In genomic region chr8:83049171-83049601, GRCm38 (mm10) we compare ENCODE assay signal across 8 mouse cellular contexts.
DNase-seq lines count a peak whose midpoint lies in the region; ATAC-seq lines count a peak whose summit lies in the region.

No protein-coding gene starts in this region.

- H3K36me3 ChIP-seq in heart, embryonic 13.5 days = no peaks in the 10 kb centered on the region
- H3K36me3 ChIP-seq in limb, embryonic 15.5 days = no peaks in the 10 kb centered on the region

- peaks cover 21% of the 10 kb centered on the region for H3K4me1 ChIP-seq in heart, embryonic 13.5 days
- H3K4me1 ChIP-seq in limb, embryonic 15.5 days = peaks cover 30% of the 10 kb centered on the region

- no peak overlapping the region for H3K4me2 ChIP-seq in heart, embryonic 13.5 days
- H3K4me2 ChIP-seq in limb, embryonic 15.5 days = no peak overlapping the region

- 41% methylated on average over 7 of the region's 7 CpGs for WGBS in heart, embryonic 13.5 days
- WGBS in limb, embryonic 15.5 days = 20% methylated on average over 7 of the region's 7 CpGs

- H3K9ac ChIP-seq in heart, embryonic 13.5 days = no peak overlapping the region; the same call in 1 of the 2 replicates
- H3K9ac ChIP-seq in limb, embryonic 15.5 days = no peak overlapping the region

- ATAC-seq in heart, embryonic 13.5 days (ENCODE audit: extremely low read depth, insufficient number of reproducible peaks, low FRiP score, low TSS enrichment) = no peak
- ATAC-seq in limb, embryonic 15.5 days (ENCODE audit: insufficient number of reproducible peaks, low FRiP score, low TSS enrichment, low read depth) = peak; percentile 82

- 0 out of 2 replicates have a peak overlapping the region, but pooled peaks have one; percentile 6 for H3K27ac ChIP-seq in heart, embryonic 13.5 days (replicated peaks)
- H3K27ac ChIP-seq in limb, embryonic 15.5 days = peak overlapping the region; percentile 70

- H3K9me3 ChIP-seq in heart, embryonic 13.5 days = no peaks in the 10 kb centered on the region
- no peaks in the 10 kb centered on the region for H3K9me3 ChIP-seq in limb, embryonic 15.5 days

- H3K27me3 ChIP-seq in heart, embryonic 13.5 days (replicated peaks) = no peaks in the 10 kb centered on the region
- H3K27me3 ChIP-seq in limb, embryonic 15.5 days = no peaks in the 10 kb centered on the region

- peak; percentile 29 for DNase-seq in 3T3-L1 (ENCODE audit: low read depth, low spot score)
- DNase-seq in embryo, embryonic 10.5 days (ENCODE audit: low spot score) = peak; percentile 47
- DNase-seq in yolk sac, embryonic 10.5 days (ENCODE audit: low spot score) = no peak
- no peak for DNase-seq in layer of hippocampus, adult 9-10 months (ENCODE audit: low spot score)
- no peak for DNase-seq in layer of hippocampus, postnatal 14 days (ENCODE audit: low spot score in 2 of 2)
- DNase-seq in cerebellum, postnatal 4 days (ENCODE audit: low spot score in 2 of 2) = no peak

- H3K4me3 ChIP-seq in heart, embryonic 13.5 days = no peak overlapping the region
- no peak overlapping the region for H3K4me3 ChIP-seq in limb, embryonic 15.5 days

Comparison
In these comparisons a context has a peak if more than half of its experiments do, and no peak if none do; other contexts are left out.
1. DNase-seq: peak in 3T3-L1 (single experiment) and embryo, embryonic 10.5 days (single experiment); none in yolk sac, embryonic 10.5 days (single experiment), layer of hippocampus, adult 9-10 months (single experiment), layer of hippocampus, postnatal 14 days (0 of 2) and cerebellum, postnatal 4 days (0 of 2).